Comparison of ENCODE assay signal across 31 mouse cellular contexts in genomic region chr9:75146911-75147310, GRCm38 (mm10).
DNase-seq lines count a peak whose midpoint lies in the region; ATAC-seq lines count a peak whose summit lies in the region.
"Had no signal": no experiment of that assay in that cellular context is flagged by ENCODE, and none has a peak within 500 bp of the region (broad histone marks: within the 10 kb centered on the region; RNA-seq: fewer than 3 reads in every experiment).

No protein-coding gene starts in this region.

- no peak for ATAC-seq in forebrain, embryonic 14.5 days
- ATAC-seq in forebrain, embryonic 15.5 days (replicated peaks): no peak
- no peak for ATAC-seq in kidney, embryonic 14.5 days (ENCODE audit: low FRiP score, low TSS enrichment)
- no peak for ATAC-seq in midbrain, embryonic 14.5 days (ENCODE audit: low FRiP score, low TSS enrichment)
- ATAC-seq in midbrain, embryonic 11.5 days (ENCODE audit: low FRiP score): no peak
- ATAC-seq: inflammation-experienced regulatory T-cells, adult 6 months; midbrain, embryonic 16.5 days; Patski had no signal

- H3K4me1 ChIP-seq in forebrain, embryonic 14.5 days (ENCODE audit: control insufficient read depth, insufficient read depth, low read length): no peaks in the 10 kb centered on the region
- H3K4me1 ChIP-seq in forebrain, embryonic 15.5 days: peaks cover 5% of the 10 kb centered on the region; the same call in 1 of the 2 replicates
- H3K4me1 ChIP-seq in kidney, embryonic 14.5 days (ENCODE audit: control insufficient read depth, insufficient read depth, low read length): no peaks in the 10 kb centered on the region
- H3K4me1 ChIP-seq in midbrain, embryonic 14.5 days (ENCODE audit: control insufficient read depth, insufficient read depth, low read length): peaks cover 2% of the 10 kb centered on the region; the same call in 1 of the 2 replicates
- no peaks in the 10 kb centered on the region for H3K4me1 ChIP-seq in midbrain, embryonic 11.5 days (ENCODE audit: control insufficient read depth, insufficient read depth, low read length)
- H3K4me1 ChIP-seq: embryonic facial prominence, embryonic 10.5 days; embryonic facial prominence, embryonic 15.5 days; limb, embryonic 10.5 days; limb, embryonic 15.5 days; neural tube, embryonic 12.5 days; stomach, embryonic 15.5 days had no signal

- no peak overlapping the region for H3K4me2 ChIP-seq in forebrain, embryonic 14.5 days (ENCODE audit: low read length)
- H3K4me2 ChIP-seq in forebrain, embryonic 15.5 days (replicated peaks): no peak overlapping the region
- no peak overlapping the region for H3K4me2 ChIP-seq in kidney, embryonic 14.5 days (replicated peaks; ENCODE audit: low read depth, low read length)
- H3K4me2 ChIP-seq in midbrain, embryonic 14.5 days (ENCODE audit: low read length): no peak overlapping the region
- no peak overlapping the region for H3K4me2 ChIP-seq in midbrain, embryonic 11.5 days
- H3K4me2 ChIP-seq: embryonic facial prominence, embryonic 15.5 days; forebrain, embryonic 12.5 days; heart, embryonic 11.5 days; hindbrain, embryonic 14.5 days; limb, embryonic 15.5 days; neural tube, embryonic 12.5 days; stomach, embryonic 15.5 days had no signal

- H3K27ac ChIP-seq in forebrain, embryonic 14.5 days (ENCODE audit: low read depth, low read length): no peak overlapping the region
- no peak overlapping the region for H3K27ac ChIP-seq in forebrain, embryonic 15.5 days (replicated peaks)
- no peak overlapping the region for H3K27ac ChIP-seq in kidney, embryonic 14.5 days (ENCODE audit: low read depth, low read length)
- no peak overlapping the region for H3K27ac ChIP-seq in midbrain, embryonic 14.5 days (replicated peaks; ENCODE audit: low read depth, low read length)
- H3K27ac ChIP-seq in midbrain, embryonic 11.5 days (ENCODE audit: low read depth, low read length): no peak overlapping the region
- H3K27ac ChIP-seq: embryonic facial prominence, embryonic 10.5 days; embryonic facial prominence, embryonic 15.5 days; forebrain, embryonic 12.5 days; hindbrain, embryonic 14.5 days; limb, embryonic 10.5 days; limb, embryonic 15.5 days; liver, embryonic 14.5 days; macrophage; neural tube, embryonic 12.5 days; stomach, embryonic 15.5 days had no signal

- peaks cover 57% of the 10 kb centered on the region for H3K36me3 ChIP-seq in forebrain, embryonic 14.5 days (ENCODE audit: control insufficient read depth, insufficient read depth, low read length)
- H3K36me3 ChIP-seq in forebrain, embryonic 15.5 days: peaks cover 51% of the 10 kb centered on the region
- H3K36me3 ChIP-seq in kidney, embryonic 14.5 days (ENCODE audit: control insufficient read depth, insufficient read depth, low read length): peaks cover 18% of the 10 kb centered on the region
- H3K36me3 ChIP-seq in midbrain, embryonic 14.5 days (ENCODE audit: control insufficient read depth, insufficient read depth, low read length): peaks cover 60% of the 10 kb centered on the region
- peaks cover 4% of the 10 kb centered on the region for H3K36me3 ChIP-seq in midbrain, embryonic 11.5 days (ENCODE audit: control insufficient read depth, insufficient read depth, low read length)
- H3K36me3 ChIP-seq: stomach, embryonic 15.5 days had no signal

- H3K4me3 ChIP-seq in forebrain, embryonic 14.5 days (ENCODE audit: low read depth, low read length): no peak overlapping the region
- H3K4me3 ChIP-seq in forebrain, embryonic 15.5 days: no peak overlapping the region
- no peak overlapping the region for H3K4me3 ChIP-seq in kidney, embryonic 14.5 days (ENCODE audit: low read length)
- no peak overlapping the region for H3K4me3 ChIP-seq in midbrain, embryonic 14.5 days (replicated peaks; ENCODE audit: low read depth, low read length)
- H3K4me3 ChIP-seq in midbrain, embryonic 11.5 days (ENCODE audit: low read depth, low read length): no peak overlapping the region
- H3K4me3 ChIP-seq: embryonic facial prominence, embryonic 10.5 days; embryonic facial prominence, embryonic 15.5 days; forebrain, embryonic 12.5 days; limb, embryonic 10.5 days; limb, embryonic 15.5 days; myocyte; neural tube, embryonic 12.5 days; stomach, embryonic 15.5 days had no signal

- no peak overlapping the region for H3K9ac ChIP-seq in forebrain, embryonic 14.5 days (ENCODE audit: low read length)
- H3K9ac ChIP-seq in forebrain, embryonic 15.5 days (replicated peaks): no peak overlapping the region
- H3K9ac ChIP-seq in kidney, embryonic 14.5 days (ENCODE audit: low read depth, low read length): no peak overlapping the region
- no peak overlapping the region for H3K9ac ChIP-seq in midbrain, embryonic 14.5 days (replicated peaks; ENCODE audit: low read length)
- no peak overlapping the region for H3K9ac ChIP-seq in midbrain, embryonic 11.5 days (ENCODE audit: low read length)
- H3K9ac ChIP-seq: embryonic facial prominence, embryonic 15.5 days; forebrain, embryonic 12.5 days; hindbrain, embryonic 14.5 days; limb, embryonic 15.5 days; liver, embryonic 14.5 days; neural tube, embryonic 12.5 days; stomach, embryonic 15.5 days had no signal

- H3K27me3 ChIP-seq in forebrain, embryonic 14.5 days (replicated peaks; ENCODE audit: control insufficient read depth, insufficient read depth, low read length): no peaks in the 10 kb centered on the region
- H3K27me3 ChIP-seq in forebrain, embryonic 15.5 days: no peaks in the 10 kb centered on the region
- H3K27me3 ChIP-seq in kidney, embryonic 14.5 days (ENCODE audit: control insufficient read depth, insufficient read depth, low read length): no peaks in the 10 kb centered on the region
- H3K27me3 ChIP-seq in midbrain, embryonic 14.5 days (ENCODE audit: control insufficient read depth, insufficient read depth, low read length): no peaks in the 10 kb centered on the region
- no peaks in the 10 kb centered on the region for H3K27me3 ChIP-seq in midbrain, embryonic 11.5 days (ENCODE audit: control insufficient read depth, insufficient read depth, low read length)
- H3K27me3 ChIP-seq: embryonic facial prominence, embryonic 15.5 days; forebrain, embryonic 12.5 days; limb, embryonic 15.5 days; neural tube, embryonic 12.5 days; Patski; stomach, embryonic 15.5 days had no signal

- peak; percentile 35 for DNase-seq in forebrain, embryonic 14.5 days (ENCODE audit: low spot score)
- DNase-seq in kidney, postnatal 10 days: peak; percentile 25
- DNase-seq in midbrain, embryonic 14.5 days: peak; percentile 35
- DNase-seq in midbrain, embryonic 11.5 days (ENCODE audit: low spot score, missing footprints): no peak
- DNase-seq in retina, postnatal 7 days (ENCODE audit: low read depth, low spot score): peak; percentile 1
- DNase-seq: adrenal gland, postnatal 10 days; cerebellum, adult 11 months; cerebellum, adult 9-10 months; gastrocnemius, postnatal 25 days; heart, adult 18-20 months; heart, postnatal 36 days; lung, adult 2 months; lung, postnatal 10 days; right cerebral cortex, postnatal 14 days had no signal

- WGBS in forebrain, embryonic 14.5 days: 37% methylated on average over 5 of the region's 5 CpGs
- 22% methylated on average over 5 of the region's 5 CpGs for WGBS in forebrain, embryonic 15.5 days
- 80% methylated on average over 5 of the region's 5 CpGs for WGBS in kidney, embryonic 14.5 days
- WGBS in midbrain, embryonic 14.5 days: 18% methylated on average over 5 of the region's 5 CpGs
- 45% methylated on average over 5 of the region's 5 CpGs for WGBS in midbrain, embryonic 11.5 days

- no peaks in the 10 kb centered on the region for H3K9me3 ChIP-seq in forebrain, embryonic 14.5 days (replicated peaks; ENCODE audit: control insufficient read depth, low read length)
- H3K9me3 ChIP-seq in forebrain, embryonic 15.5 days: no peaks in the 10 kb centered on the region
- H3K9me3 ChIP-seq in kidney, embryonic 14.5 days (ENCODE audit: control insufficient read depth, low read length): no peaks in the 10 kb centered on the region
- H3K9me3 ChIP-seq in midbrain, embryonic 14.5 days (ENCODE audit: control insufficient read depth, low read length): no peaks in the 10 kb centered on the region
- no peaks in the 10 kb centered on the region for H3K9me3 ChIP-seq in midbrain, embryonic 11.5 days (ENCODE audit: control insufficient read depth, low read length)
- H3K9me3 ChIP-seq: embryonic facial prominence, embryonic 10.5 days; embryonic facial prominence, embryonic 15.5 days; forebrain, embryonic 12.5 days; limb, embryonic 10.5 days; limb, embryonic 15.5 days; neural tube, embryonic 12.5 days; stomach, embryonic 15.5 days had no signal
